In the genomic region with DNA sequence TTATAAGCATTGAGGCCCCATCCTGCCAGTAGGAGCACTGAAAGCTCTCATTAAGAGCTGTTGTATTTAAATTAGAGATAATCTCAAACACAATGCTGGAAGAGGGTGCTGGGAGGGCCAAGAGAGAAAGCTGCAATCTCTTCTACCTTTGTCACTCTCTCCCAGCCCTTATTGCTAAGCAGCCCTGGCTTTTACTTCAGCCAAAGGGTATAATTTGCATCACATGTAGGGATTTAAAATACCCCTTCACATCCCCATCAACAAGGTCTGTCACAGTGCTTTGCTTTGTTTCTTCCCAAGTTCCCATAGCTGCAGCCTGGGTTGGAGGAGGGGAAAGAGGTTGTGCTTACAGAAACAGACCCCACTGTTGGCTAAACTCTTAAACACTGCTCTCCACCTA, we compare ENCODE assay signal across 21 mouse cellular contexts.
"Had no signal": no experiment of that assay in that cellular context is flagged by ENCODE, and none has a peak within 500 bp of the region (broad histone marks: within the 10 kb centered on the region; RNA-seq: fewer than 3 reads in every experiment).

No protein-coding gene starts in this region.

- H3K4me1 ChIP-seq: limb, embryonic 12.5 days; limb, embryonic 15.5 days; midbrain, embryonic 15.5 days had no signal

- H3K4me3 ChIP-seq: layer of hippocampus, adult 2 months; limb, embryonic 12.5 days; limb, embryonic 15.5 days; midbrain, embryonic 15.5 days had no signal

- DNase-seq: kidney, adult 2 months; kidney, postnatal 25 days; layer of hippocampus, adult 9-11 months; liver, postnatal 0 days; lung, embryonic 14.5 days; right cerebral cortex, adult 18-20 months; right cerebral cortex, postnatal 14 days; right cerebral cortex, postnatal 4 days; thymus, adult 2 months; thymus, postnatal 14 days; thymus, postnatal 4 days had no signal

- H3K27me3 ChIP-seq: limb, embryonic 12.5 days; limb, embryonic 15.5 days; midbrain, embryonic 15.5 days had no signal

- ATAC-seq: lung, postnatal 0 days; midbrain, embryonic 15.5 days had no signal

- H3K9ac ChIP-seq: limb, embryonic 12.5 days; limb, embryonic 15.5 days; liver, embryonic 14.5 days; liver, postnatal 0 days; lung, embryonic 14.5 days; midbrain, embryonic 15.5 days had no signal

- H3K4me2 ChIP-seq: limb, embryonic 12.5 days; limb, embryonic 15.5 days; liver, embryonic 11.5 days; lung, embryonic 14.5 days; midbrain, embryonic 15.5 days had no signal

- H3K9me3 ChIP-seq: limb, embryonic 12.5 days; limb, embryonic 15.5 days; midbrain, embryonic 15.5 days had no signal

- H3K27ac ChIP-seq: kidney, postnatal 0 days; layer of hippocampus, adult 2 months; limb, embryonic 12.5 days; limb, embryonic 15.5 days; liver, embryonic 14.5 days; macrophage; midbrain, embryonic 15.5 days; stomach, postnatal 0 days had no signal
